Mouse (Mus musculus): ENCODE data around the gene Myo3a.
A peak's percentile ranks its signal among the peaks of the same experiment; 100 is the strongest.
"Not testable (repeated sequence)": the region's sequence is repeated elsewhere in the genome, so short reads cannot be mapped to it uniquely, and the experiment has no call there.

Myo3a gene

DNA sequence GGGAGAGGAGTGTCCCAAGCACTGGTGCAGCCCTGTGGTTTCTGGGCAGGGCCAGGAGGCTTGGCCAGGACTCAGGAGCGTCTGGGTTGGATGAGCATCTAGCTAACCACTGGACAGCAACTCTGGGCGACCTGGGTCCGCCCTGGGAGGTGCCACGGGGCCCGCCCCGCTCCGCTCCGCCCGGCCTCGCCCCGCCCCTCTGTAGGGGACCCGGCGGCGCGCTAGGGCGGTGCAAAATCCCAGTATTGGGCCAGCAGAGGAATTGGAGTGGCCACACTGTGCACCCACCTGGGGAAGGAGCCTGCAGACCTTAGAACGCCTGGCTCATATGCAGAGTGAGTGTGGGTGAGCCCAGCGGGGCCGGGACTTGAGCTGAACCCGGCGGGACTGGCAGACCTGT, at the start of gene Myo3a:
Gene Myo3a, plus strand, starts transcription at position 196 of the 400 bp plus-strand sequence.
- DNase-seq, result peak in 1 of 2 experiments; percentile 2

GRCm38 (mm10) chr2:22250462-22250861, 23.2 kb downstream of the Myo3a start:
- DNase-seq, result no peak

- DNase-seq, result no peak
Observed at GRCm38 (mm10) chr2:22251045-22251444, 23.7 kb downstream of the Myo3a start.

DNA sequence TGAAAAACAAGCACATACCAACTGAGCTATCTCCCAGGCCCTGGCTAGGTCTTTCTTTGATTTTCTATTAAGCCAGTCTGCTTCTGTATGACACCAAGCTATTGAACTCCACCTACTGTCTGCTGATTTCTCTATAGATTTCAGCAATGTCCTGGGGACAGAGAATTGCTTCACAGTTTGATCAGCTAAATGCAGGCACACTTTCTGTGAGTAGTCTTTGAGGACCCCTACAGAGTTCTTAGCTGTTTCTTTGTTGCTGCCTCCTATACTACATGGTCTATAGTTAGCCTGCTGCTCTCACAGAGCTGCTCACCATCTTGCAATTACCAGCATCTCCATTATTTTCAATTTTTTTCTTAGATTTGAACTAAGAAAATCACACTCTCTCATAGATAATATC, 28.3 kb downstream of the Myo3a start:
- DNase-seq, result no peak

DNA sequence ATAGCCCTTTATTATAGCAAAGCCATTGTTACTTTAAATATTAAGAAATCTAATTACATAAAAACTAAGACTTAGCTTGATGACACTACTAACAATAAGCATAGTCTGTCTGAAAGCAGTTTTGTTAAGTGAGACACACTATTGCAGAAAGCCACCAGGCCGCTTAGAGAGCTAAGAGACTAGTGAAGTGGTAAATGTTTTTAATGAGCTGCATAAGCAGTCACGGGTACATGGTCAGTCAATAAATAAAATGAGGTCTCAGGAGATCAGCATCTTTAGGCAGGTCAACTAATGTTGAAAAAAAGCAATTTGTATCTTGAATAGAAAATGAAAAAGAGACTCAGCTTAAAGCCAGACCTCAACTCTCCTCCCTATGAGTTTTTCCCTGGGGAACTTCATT, 44.3 kb downstream of the Myo3a start:
- no peak for DNase-seq

DNA sequence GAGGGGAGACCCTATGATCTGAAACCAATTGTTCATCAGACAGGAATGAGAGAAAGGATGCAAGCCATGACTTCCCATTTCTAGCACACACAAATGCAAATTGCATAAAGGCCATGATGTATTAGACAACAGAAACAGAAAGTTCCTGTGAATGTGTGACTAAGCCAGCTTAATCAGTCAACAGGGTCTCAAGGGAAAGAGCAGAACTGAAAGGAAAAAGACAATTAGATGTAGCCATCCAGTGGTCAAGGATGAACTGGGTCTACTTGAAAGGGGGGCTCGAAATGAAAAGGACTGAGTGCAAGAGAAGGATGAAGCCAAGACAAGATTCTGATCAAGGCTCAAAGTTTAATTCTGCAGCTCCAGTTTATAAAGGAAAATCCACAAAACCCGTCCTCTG, 58.1 kb downstream of the Myo3a start:
- no peak for DNase-seq

DNA sequence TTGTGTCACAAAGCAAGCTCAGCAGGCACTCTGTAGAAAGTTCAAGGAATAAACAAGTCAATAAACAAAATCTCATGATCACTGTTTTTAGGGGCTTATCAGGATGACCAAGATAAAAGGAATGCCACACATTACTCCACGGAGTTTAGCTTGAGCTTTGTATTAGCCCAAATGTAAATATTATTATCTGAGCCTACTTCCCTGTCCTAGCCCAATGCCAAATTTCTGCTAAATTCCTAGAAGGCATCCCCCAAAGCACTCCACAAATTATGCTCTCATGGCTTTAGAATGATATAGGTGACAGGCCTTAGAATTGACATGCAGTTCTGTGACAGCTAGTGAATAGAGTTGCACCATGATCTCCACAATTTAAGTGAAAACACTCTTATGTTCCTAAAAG, 58.5 kb downstream of the Myo3a start:
- DNase-seq, result no peak

- no peak for DNase-seq
Observed at GRCm38 (mm10) chr2:22293579-22294446, 66.5 kb downstream of the Myo3a start.

DNA sequence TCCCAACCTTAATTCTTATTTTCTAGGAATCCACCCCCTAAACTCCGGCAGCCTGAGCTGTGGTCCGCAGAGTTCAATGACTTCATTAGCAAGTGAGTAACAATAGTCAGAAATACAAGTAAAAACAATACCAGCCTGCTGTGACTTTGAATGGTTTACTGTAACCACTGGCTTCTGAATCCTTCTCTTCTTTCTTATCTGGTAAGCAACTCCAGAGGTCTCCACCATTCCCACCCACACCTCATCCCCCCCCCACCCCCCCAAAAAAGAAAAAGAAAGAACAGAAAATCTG, 67.1 kb downstream of the Myo3a start:
- no peak for DNase-seq

- DNase-seq, result no peak
Observed at GRCm38 (mm10) chr2:22297913-22298312, 70.6 kb downstream of the Myo3a start.

DNA sequence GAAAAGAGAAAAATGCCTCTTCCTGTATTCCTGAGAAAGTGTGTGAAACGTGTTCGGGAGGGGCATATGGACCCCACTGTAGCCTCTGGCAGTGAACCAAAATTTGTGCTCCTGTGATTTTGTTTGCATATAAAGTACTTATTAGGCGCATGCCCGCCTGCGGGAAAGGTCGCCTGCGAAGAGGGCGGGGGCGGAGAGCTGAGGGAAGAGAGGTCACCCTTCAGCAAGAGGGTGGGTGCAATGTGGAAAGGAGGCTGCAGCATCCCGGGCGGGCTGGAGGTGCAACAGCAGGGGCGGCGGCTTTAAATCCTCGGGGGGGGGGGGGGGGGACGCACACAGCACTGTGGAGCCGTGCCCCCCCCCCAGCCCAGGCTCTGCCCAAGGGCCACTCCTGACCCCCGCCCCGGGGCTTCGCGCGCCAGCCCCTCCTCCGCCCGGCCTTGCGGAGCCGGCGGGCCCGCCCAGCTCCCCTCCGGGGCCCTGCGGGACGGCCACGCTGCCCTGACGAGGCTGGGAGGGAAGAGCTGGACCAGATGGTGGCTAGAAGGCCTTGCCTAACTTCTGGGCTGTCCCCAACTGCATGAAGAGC, 111.1 kb downstream of the Myo3a start:
- DNase-seq, result peak; percentile 75 to 77

DNA sequence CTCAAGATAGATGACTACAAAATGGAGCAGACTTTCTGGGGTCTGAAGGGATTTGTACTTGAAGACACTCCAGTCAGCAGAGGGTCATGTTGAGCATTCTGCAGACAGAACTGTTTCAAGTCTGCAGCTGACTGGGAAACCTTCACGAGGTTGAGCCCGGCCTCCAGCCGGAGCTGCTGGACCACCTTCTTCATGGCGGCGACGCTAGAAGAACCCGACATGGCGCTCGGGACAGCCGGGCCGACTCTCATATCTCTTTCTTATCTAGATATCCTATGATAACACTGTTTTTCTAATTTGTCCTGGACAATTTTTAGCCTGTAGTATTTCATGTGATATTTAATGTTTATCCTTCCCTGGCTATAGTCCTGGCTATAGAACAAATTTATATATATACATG, 183.2 kb downstream of the Myo3a start:
- not testable (repeated sequence) for DNase-seq

DNA sequence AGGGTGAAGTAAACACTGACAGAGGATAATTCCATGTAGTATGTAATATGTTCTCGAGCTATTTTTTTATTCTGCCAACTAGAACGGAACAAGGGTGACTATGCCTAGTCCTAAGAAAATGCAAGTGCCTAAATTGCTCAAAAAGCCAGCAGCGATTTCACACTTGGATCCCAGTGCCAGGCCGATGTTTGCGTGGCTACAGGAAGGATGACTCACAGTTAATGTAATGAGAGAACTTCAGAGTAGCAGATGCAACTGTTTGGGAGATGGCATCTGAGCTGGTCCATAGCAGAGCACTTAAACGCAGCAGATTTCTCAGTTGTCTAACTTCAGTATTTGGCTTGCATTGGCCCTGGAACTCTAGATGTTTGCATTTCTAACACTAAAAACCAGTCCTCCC, 321.1 kb downstream of the Myo3a start:
- no peak for DNase-seq

- not testable (repeated sequence) for DNase-seq
Observed at GRCm38 (mm10) chr2:22587469-22588169, 360.3 kb downstream of the Myo3a start.

DNA sequence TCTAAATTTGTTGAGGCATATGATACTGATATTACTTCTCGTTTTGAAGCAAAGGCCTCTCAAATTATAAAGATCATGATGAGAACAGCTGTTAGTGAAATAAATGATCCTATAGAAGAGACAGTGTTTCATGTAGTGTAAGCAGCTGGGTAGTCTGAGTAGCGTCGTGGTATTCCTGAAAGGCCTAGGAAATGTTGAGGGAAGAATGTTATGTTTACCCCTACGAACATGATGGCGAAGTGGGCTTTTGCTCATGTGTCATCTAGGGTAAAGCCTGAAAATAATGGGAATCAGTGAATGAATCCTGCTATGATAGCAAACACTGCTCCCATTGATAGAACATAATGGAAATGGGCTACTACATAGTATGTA, 360.9 kb downstream of the Myo3a start:
- DNase-seq, result not testable (repeated sequence)

DNA sequence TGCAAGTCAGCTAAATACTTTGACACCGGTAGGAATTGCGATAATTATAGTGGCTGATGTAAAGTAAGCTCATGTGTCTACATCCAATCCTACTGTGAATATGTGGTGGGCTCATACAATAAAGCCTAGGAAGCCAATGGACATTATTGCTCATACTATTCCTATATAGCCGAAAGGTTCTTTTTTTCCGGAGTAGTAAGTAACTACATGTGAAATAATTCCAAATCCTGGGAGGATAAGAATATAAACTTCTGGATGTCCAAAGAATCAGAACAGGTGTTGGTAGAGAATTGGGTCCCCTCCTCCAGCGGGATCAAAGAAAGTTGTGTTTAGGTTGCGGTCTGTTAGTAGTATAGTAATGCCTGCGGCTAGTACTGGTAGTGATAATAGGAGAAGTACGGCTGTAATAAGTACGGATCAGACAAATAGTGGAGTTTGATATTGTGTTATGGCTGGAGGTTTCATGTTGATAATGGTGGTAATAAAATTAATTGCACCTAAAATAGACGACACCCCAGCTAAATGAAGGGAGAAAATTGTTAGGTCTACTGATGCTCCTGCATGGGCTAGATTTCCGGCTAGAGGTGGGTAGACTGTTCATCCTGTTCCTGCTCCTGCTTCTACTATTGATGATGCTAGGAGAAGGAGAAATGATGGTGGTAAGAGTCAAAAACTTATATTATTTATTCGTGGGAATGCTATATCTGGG, 361.5 kb downstream of the Myo3a start:
- DNase-seq, result not testable (repeated sequence)

DNA sequence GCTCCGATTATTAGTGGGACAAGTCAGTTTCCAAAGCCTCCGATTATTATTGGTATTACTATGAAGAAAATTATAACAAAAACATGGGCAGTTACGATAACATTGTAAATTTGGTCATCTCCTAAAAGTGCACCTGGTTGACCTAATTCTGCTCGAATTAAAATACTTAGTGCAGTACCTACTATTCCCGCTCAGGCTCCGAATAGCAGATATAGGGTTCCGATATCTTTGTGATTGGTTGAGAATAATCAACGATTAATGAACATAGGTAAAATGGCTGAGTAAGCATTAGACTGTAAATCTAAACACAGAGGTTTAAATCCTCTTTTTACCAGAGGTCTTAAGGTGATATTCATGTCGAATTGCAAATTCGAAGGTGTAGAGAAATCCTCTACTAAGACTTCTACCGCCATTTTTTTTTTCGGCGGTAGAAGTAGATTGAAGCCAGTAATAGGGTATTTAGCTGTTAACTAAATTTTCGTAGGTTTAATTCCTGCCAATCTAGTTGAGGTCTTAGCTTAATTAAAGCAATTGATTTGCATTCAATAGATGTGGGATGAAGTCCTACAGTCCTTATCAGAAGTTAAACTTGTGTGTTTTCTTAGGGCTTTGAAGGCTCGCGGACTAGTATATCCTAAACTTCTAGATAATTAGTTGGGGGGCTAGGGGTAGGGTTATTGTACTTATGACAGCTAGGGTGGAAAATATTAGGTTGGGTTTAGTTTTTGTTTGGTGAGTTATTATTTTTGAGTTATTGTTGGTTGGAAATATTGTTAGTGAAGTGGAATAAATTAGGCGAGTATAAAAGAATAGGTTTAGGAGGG, 362.3 kb downstream of the Myo3a start:
- not testable (repeated sequence) for DNase-seq

DNA sequence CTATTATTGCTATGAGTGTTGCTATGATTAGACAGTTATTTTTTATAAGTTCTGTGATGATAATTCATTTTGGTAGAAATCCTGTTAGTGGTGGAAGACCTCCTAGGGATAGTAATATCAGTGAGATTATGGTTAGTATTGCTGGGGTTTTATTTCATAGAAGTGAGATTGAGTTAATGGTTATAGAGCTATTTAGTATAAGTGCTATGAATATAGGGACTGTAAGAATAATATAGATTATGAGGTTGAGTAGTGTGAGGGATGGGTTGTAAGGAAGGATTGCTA, 362.8 kb downstream of the Myo3a start:
- no peak for DNase-seq

DNA sequence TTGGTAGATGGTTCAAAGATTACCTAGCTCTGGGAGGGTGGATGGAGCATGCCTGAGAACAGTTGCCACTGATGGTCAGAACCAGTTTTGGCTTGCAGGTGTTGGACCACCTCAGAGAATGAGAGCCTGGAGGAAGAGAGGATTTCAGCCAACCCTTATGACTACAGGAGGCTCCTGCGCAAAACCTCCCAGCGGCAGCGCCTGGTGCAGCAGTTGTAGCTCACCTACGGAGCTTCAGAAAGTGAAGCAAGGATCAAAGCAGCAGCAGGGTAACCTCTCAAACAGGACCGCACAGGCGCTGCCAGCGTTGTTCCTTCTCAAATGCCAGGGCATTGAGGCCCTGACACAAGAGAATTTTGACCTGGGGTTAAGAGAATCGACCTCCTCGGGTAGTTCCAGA, 390.6 kb downstream of the Myo3a start:
- DNase-seq, result peak in 1 of 2 experiments; percentile 8

GRCm38 (mm10) chr2:22619416-22619815, 392.1 kb downstream of the Myo3a start:
- peak; percentile 32 to 36 for DNase-seq

DNA sequence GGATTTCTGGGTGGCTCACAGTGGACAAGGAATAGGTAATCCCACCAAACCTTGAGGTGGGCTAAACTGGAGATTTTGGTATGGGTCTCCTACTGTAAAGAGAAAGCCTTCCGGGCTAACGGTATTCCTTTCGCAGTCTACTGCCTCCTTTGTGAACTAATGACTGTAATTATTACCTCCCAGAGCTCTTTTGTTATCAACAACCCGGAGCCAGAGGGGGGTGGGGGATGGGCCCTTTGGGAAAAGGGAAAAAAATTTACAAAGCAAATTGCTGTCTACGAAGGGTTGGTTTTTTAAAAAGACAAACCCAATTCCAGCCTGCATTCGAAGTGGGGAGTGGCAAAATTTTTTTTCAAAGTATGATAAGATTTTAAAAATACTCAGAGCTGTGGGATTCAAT, 392.7 kb downstream of the Myo3a start:
- peak; percentile 34 to 39 for DNase-seq

GRCm38 (mm10) chr2:22620534-22620933, 393.2 kb downstream of the Myo3a start:
- peak; percentile 45 to 59 for DNase-seq
